Mouse (Mus musculus) forebrain, embryonic 11.5 days (tissue): ENCODE measurements around the gene Ephb6. TPM values are rescaled to one million over a fixed set of nuclear protein-coding genes. Genes with fewer than 3 reads are reported as not detected.

Source experiments
- ATAC-seq: fragments of 200-750 bp; cut with Nextera tagmentation; replicated peaks from 2 replicates; pipeline ENCODE4 v1.8.0; 2017; ENCODE audit warnings: moderate TSS enrichment; ENCODE audit not compliant: low FRiP score
- DNase-seq: peaks from one replicate; pipeline ENCODE4 v3.0.0-alpha.2; 2017; ENCODE audit warnings: low spot score
- H3K27ac ChIP-seq: fragments of 300-500 bp; sonication (generic); 2 replicates; pipeline ENCODE4 v1.5.1; 2014; ENCODE audit warnings: low read depth, low read length
- H3K27me3 ChIP-seq: fragments of 300-500 bp; sonication (generic); 2 replicates; pipeline ENCODE4 v1.6.1; 2014; ENCODE audit warnings: mild to moderate bottlenecking, low read length, mixed read lengths; ENCODE audit not compliant: control insufficient read depth, insufficient read depth
- H3K36me3 ChIP-seq: fragments of 300-500 bp; sonication (generic); 2 replicates; pipeline ENCODE4 v1.6.1; 2014; ENCODE audit warnings: mild to moderate bottlenecking, low read length, moderate library complexity, mixed read lengths; ENCODE audit not compliant: control insufficient read depth, insufficient read depth
- H3K4me1 ChIP-seq: fragments of 300-500 bp; sonication (generic); replicated peaks from 2 replicates; pipeline ENCODE4 v1.6.1; 2014; ENCODE audit warnings: low read length, mixed read lengths; ENCODE audit not compliant: control insufficient read depth, insufficient read depth
- H3K4me2 ChIP-seq: fragments of 300-500 bp; sonication (generic); 2 replicates; pipeline ENCODE4 v1.6.1; 2014; ENCODE audit warnings: low read depth, mild to moderate bottlenecking, low read length, moderate library complexity, mixed read lengths; ENCODE audit not compliant: severe bottlenecking
- H3K4me3 ChIP-seq: fragments of 300-500 bp; sonication (generic); 2 replicates; pipeline ENCODE4 v1.5.1; 2014; ENCODE audit warnings: low read depth, low read length
- H3K9ac ChIP-seq: fragments of 300-500 bp; sonication (generic); 2 replicates; pipeline ENCODE4 v1.6.1; 2014; ENCODE audit warnings: low read length
- H3K9me3 ChIP-seq: fragments of 300-500 bp; sonication (generic); 2 replicates; pipeline ENCODE4 v1.6.1; 2016; ENCODE audit warnings: low read length, mixed read lengths; ENCODE audit not compliant: control insufficient read depth
- WGBS: fragments of 180-500 bp; shearing (Covaris S2); extraction: QIAGEN DNeasy Blood & Tissue Kit; methylation state at CpG from one replicate; pipeline ENCODE4 v1.1.7; 2014; 5-methylcytosine and 5-hydroxymethylcytosine counted together
- polyA plus RNA-seq: library from polyadenylated mRNA; unstranded; fragments of >200 nt; fragmentation: Nextera tagmentation; extraction: Ambion mirVana; gene quantifications from 2 replicates; pipeline ENCODE4 v1.2.1, GENCODE M21; 2014

Gene Ephb6
- polyA plus RNA-seq, 1 experiment from 2014 or later: 14.4 TPM

DNA sequence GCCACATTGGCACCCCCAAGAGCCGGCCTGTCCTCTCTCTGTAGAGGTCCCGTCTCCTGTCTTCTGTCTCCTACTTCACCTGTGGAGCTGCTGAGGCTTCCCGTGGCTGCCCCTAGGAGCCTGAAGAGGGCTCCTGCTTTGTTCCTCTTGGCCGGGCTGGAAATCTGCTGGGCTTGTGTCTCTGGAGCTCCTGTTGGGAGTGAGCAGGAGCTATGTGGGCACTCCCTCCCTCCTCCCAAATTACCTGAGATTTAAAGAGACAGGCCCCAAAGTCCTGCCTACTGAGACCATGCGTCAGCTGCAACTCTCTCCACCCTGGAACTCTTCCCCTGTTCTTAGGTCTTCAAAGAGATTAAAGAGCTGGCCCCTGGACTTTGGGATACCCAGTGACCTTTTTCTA is 30.9 kb downstream of the Ephb6 start, which contains the start of gene Trpv6:
Gene Trpv6 (minus strand): TSS at position 228 of the 400 bp plus-strand sequence.
- Histone ChIP-seq H3K4me1 (no peaks in the 10 kb centered on the region), H3K4me3 (no peak within 1 kb of the TSS), H3K4me2 (no peak within 1 kb of the TSS), H3K27me3 (no peaks in the 10 kb centered on the region), H3K27ac (no peak within 1 kb of the TSS), H3K36me3 (no peaks in the 10 kb centered on the region), H3K9me3 (no peaks in the 10 kb centered on the region), H3K9ac (no peak within 1 kb of the TSS)
- ATAC-seq (no peak), DNase-seq (no peak)
- WGBS: 14% methylated on average over 5 of the region's 5 CpGs

- Histone ChIP-seq H3K4me3 (no peak overlapping the region), H3K9ac (no peak overlapping the region), H3K9me3 (no peaks in the 10 kb centered on the region), H3K4me1 (no peaks in the 10 kb centered on the region), H3K27ac (no peak overlapping the region), H3K27me3 (no peaks in the 10 kb centered on the region), H3K4me2 (no peak overlapping the region), H3K36me3 (no peaks in the 10 kb centered on the region)
- WGBS: 18% methylated on average over 1 of the region's 1 CpGs
- no peak for ATAC-seq
- DNase-seq: no peak
Observed at GRCm38 (mm10) chr6:41637393-41637792, 32.1 kb downstream of the Ephb6 start.

DNA sequence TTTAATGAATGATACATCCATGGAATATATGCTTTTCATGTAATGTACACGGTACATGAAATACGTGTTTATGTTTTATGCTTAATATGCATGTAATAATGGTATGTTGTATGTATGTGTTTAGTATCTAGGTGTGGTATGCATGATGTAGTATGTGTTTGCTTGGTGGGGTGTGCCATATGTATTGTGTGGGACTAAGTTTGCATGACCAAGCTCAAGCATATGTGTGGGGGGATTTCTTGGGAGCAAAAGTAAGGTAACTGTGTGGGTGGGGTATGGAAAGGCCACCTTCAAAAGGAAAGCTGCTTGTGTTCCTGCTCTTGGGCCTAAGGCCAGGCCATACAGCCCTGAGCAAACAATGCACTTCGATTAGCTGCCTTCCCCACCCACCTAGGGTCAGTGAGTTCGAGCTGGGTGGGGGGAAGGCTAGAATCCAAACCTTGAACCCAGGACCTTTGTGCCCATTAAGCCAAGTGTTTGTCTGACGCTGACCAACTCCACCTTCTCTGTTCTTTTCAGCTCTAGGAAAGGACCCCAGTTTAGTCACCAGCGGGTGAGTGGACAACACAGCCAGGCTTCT is 32.7 kb downstream of the Ephb6 start:
- ATAC-seq: no peak
- H3K27me3 ChIP-seq: no peaks in the 10 kb centered on the region
- 85% methylated on average over 6 of the region's 6 CpGs for WGBS
- H3K36me3 ChIP-seq: no peaks in the 10 kb centered on the region
- H3K9ac ChIP-seq: no peak overlapping the region
- H3K4me2 ChIP-seq: no peak overlapping the region
- DNase-seq: no peak
- H3K27ac ChIP-seq: no peak overlapping the region
- no peaks in the 10 kb centered on the region for H3K9me3 ChIP-seq
- H3K4me3 ChIP-seq: no peak overlapping the region
- no peaks in the 10 kb centered on the region for H3K4me1 ChIP-seq

DNA sequence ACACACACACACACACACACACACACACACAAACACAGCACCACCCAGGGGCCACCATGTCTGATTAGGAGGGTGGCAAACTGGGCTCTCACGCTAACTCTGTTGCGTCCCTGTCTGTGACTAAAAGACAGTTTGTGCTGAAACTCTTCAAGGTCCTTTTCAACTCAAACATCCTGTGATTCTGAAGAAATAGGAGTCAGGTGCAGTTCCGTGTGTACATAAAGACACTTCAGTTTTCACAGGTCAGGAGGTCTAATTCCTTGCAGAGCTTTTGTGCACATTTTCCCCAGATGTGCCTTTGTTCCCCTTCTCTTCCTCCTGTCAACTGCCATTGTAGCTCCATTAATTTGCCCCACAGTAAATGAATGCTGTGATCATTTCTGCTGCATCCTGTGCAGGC is 35.2 kb downstream of the Ephb6 start:
- H3K36me3 ChIP-seq: no peaks in the 10 kb centered on the region
- WGBS: 60% methylated on average over 3 of the region's 3 CpGs
- no peak overlapping the region for H3K4me3 ChIP-seq
- H3K9me3 ChIP-seq: no peaks in the 10 kb centered on the region
- no peak overlapping the region for H3K27ac ChIP-seq
- H3K27me3 ChIP-seq: no peaks in the 10 kb centered on the region
- H3K4me1 ChIP-seq: no peaks in the 10 kb centered on the region
- no peak overlapping the region for H3K4me2 ChIP-seq
- ATAC-seq (no peak), DNase-seq (no peak)
- H3K9ac ChIP-seq: no peak overlapping the region

- no peak overlapping the region for H3K4me3 ChIP-seq
- H3K4me2 ChIP-seq: no peak overlapping the region
- WGBS: 86% methylated on average over 6 of the region's 6 CpGs
- no peaks in the 10 kb centered on the region for H3K27me3 ChIP-seq
- H3K27ac ChIP-seq: no peak overlapping the region
- no peak for DNase-seq
- no peaks in the 10 kb centered on the region for H3K36me3 ChIP-seq
- no peak for ATAC-seq
- H3K4me1 ChIP-seq: no peaks in the 10 kb centered on the region
- H3K9ac ChIP-seq: no peak overlapping the region
- H3K9me3 ChIP-seq: no peaks in the 10 kb centered on the region
Observed at GRCm38 (mm10) chr6:41641173-41641866, 36.0 kb downstream of the Ephb6 start.

- WGBS: 93% methylated on average over 4 of the region's 4 CpGs
- DNase-seq (no peak), ATAC-seq (no peak)
- H3K9me3 ChIP-seq: no peaks in the 10 kb centered on the region
- H3K4me3 ChIP-seq: no peak overlapping the region
- H3K4me1 ChIP-seq: no peaks in the 10 kb centered on the region
- no peak overlapping the region for H3K27ac ChIP-seq
- no peaks in the 10 kb centered on the region for H3K27me3 ChIP-seq
- no peak overlapping the region for H3K4me2 ChIP-seq
- H3K9ac ChIP-seq: no peak overlapping the region
- H3K36me3 ChIP-seq: no peaks in the 10 kb centered on the region
Observed at GRCm38 (mm10) chr6:41642765-41643164, 37.5 kb downstream of the Ephb6 start.

DNA sequence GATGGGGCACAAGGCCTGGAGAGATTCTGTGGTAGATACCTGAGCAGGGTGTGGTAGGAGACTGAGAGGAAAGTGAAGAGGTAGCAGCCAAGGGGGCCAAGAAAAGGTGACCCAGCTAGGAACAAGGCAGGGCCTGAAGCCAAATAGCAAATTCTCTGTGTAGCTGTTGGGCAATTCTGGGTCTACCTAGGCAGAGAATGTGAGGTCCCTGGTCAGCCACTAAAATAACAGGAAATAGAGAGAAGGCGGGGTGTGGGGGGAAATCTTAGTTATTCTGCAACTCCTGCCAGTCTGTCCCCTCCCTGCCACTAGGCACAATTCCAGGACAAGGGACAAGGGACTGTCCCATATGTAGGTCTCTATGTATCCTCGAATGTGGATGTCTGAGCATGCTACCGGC is 37.9 kb downstream of the Ephb6 start:
- no peaks in the 10 kb centered on the region for H3K27me3 ChIP-seq
- H3K36me3 ChIP-seq: no peaks in the 10 kb centered on the region
- no peaks in the 10 kb centered on the region for H3K9me3 ChIP-seq
- 83% methylated on average over 3 of the region's 3 CpGs for WGBS
- H3K27ac ChIP-seq: no peak overlapping the region
- no peak for ATAC-seq
- H3K4me2 ChIP-seq: no peak overlapping the region
- H3K9ac ChIP-seq: no peak overlapping the region
- no peak overlapping the region for H3K4me3 ChIP-seq
- no peak for DNase-seq
- no peaks in the 10 kb centered on the region for H3K4me1 ChIP-seq

DNA sequence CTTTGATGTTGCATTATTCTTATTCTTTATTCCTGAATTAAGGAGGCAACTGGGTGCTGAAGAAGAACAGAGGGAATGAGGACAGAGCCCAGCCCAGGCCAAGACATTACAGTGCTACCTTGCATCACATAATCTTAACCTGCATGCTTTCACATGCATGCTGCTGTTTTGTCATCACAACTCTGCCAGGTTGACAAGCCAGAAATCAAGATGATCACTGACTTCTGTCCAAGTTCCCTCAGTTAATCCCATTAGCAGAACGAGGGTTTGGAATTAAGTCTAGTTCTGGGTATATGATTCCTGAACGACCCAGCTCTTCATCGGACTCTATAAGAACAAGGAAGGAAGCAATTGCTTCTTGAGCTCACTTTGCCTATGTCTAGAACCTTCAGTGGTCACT is 40.9 kb downstream of the Ephb6 start:
- H3K4me3 ChIP-seq: no peak overlapping the region
- H3K4me1 ChIP-seq: no peaks in the 10 kb centered on the region
- no peaks in the 10 kb centered on the region for H3K36me3 ChIP-seq
- H3K4me2 ChIP-seq: no peak overlapping the region
- no peak overlapping the region for H3K27ac ChIP-seq
- ATAC-seq (no peak), DNase-seq (no peak)
- no peak overlapping the region for H3K9ac ChIP-seq
- WGBS: 80% methylated on average over 3 of the region's 3 CpGs
- no peaks in the 10 kb centered on the region for H3K9me3 ChIP-seq
- H3K27me3 ChIP-seq: no peaks in the 10 kb centered on the region

DNA sequence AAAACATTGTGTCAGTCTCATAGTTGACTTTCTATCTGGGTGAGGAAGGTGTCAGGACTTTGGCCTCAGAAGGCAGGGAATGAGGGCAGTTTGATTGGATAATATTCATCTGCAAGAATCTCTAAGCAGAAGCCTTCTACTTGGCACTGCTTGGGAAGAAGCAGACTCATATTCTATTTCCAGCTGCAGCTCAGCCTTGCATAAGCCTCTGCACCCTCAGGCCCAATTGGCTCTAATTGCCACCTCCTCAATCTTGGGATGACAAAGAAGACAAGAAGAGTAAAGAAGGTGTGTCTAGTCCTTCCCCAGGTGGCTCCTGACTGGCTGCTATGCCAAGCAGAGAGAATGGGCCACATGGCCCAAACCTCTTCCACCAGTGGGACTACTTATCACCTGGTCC is 41.4 kb downstream of the Ephb6 start:
- Histone ChIP-seq H3K36me3 (no peaks in the 10 kb centered on the region), H3K9me3 (no peaks in the 10 kb centered on the region), H3K4me1 (no peaks in the 10 kb centered on the region), H3K9ac (no peak overlapping the region), H3K4me2 (no peak overlapping the region), H3K27me3 (no peaks in the 10 kb centered on the region), H3K4me3 (no peak overlapping the region), H3K27ac (no peak overlapping the region)
- no peak for ATAC-seq
- DNase-seq: no peak
